Mouse (Mus musculus) adrenal gland, postnatal 36 days (tissue): Measurements from ENCODE around the gene Gpr15. TPM values are rescaled to one million over a fixed set of nuclear protein-coding genes. Genes with fewer than 3 reads are reported as not detected.

Source experiments
- DNase-seq, 2 experiments: peaks; one replicate each; pipeline ENCODE4 v3.0.0; 2021; ENCODE audit warnings: mixed read lengths in 1 of 2
- microRNA-seq: library from miRNA; unstranded; fragments of <30 nt; microRNA quantifications from one replicate; pipeline ENCODE4 v1.2.0, GENCODE M21; 2021
- total RNA-seq, 2 experiments: library from RNA; stranded (reverse); gene quantifications; 2 replicates each; pipeline ENCODE4 v1.2.3; 2021

The Gpr15 gene
- total RNA-seq, 2 experiments from 2014 or later = not detected

DNA sequence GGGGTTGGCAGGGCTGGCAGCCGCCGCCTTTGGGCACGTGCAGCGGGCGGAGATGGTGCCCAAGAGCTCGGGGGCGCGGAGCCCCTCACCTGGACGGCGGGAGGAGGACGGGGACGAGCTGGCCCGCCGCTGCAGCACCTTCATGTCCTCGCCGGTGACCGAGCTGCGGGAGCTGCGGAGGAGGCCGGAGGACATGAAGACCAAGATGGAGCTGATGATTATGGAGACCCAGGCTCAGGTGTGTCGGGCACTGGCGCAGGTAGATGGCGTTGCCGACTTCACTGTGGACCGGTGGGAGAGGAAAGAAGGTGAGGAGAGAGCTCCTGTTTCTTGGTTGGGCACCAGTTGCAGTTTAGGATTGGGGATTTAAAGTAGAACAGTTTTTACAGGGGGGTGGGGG lies 48.2 kb downstream of the Gpr15 start:
- DNase-seq = no peak

DNA sequence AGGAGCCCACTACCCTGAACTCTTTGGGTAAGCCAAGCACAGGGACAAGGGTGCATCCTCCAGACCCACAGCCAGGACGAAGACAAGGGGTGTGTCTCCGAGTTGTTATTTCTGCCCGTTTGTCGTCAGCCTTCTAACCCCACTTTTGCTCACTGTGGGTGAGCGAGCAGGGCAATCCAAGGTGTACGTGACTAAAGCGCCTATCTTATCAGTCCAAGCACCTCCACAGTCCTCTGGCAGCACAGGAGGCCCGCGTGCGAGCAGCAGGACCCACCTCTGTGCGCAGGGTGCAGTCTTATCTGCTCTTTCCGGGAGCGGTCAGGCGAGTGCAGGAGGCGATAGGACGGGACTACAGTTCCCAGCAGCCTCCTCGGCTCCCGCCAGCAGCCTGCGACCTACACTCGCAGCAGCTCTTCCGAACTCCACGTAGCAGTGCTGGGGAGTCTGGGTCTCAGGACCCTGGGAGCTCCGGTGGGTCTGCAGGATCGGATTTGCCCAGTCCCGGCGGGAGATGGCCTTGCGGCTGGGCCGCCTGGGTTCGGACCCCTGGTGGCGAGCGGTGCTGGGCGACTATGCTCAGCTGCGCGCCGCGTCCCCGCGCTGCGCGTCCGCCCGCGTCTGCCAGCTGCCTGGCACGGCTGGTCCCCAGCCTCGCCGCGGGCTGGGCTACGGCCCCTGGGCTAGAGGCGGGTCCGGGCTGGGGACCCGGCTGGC lies 48.8 kb downstream of the Gpr15 start, which contains the start of gene Cpox:
Cpox (plus strand) TSS at position 376 of the 714 bp plus-strand sequence.
- DNase-seq = peak; percentile 84 to 91

DNA sequence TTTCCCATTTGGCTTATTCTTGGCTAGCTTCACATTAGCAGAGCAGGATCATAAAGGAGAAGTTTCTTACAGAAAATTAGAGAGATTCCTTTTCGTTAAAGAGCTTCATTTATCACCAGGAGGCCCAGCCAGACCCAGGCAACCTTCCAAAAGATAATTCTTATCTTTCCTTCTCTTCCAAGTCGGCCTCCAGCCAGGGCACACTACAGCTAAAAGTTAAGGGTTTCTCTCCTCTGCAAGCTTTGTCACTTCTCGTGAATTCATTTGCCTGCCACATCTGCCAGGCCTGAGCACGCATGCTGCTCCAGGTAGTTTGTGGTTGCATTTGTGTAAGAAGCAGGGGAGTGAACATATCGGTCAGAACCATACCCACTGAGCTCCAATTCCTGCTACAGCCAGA lies 49.6 kb downstream of the Gpr15 start:
- peak; percentile 5 to 30 for DNase-seq

DNA sequence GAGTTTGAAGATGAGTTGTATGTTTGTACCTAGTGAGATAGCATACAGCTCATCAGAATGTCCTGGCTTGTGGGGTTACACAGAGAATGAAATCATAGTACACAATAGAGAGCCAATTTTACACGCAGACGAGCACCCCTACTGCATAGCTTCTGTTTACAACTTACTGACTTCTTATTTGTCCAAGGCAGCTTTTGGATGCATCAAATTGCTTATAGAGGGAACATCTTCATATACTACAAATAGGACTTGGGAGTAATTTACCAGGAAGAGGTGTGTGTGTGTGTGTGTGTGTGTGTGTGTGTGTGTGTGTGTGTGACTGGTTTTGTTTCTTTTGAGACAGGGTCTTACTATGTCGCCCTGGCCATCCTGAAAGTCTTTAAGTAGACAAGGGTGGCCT lies 50.3 kb downstream of the Gpr15 start:
- DNase-seq = no peak

Small RNA genes lying within 50 kb of the gene (microRNA-seq; reads per million reads assigned to microRNA genes)
- gene Gm27564 = not detected

Other genes starting within 250 kb of the Gpr15 start
- gene St3gal6, start 194.8 kb downstream of the Gpr15 start, total RNA-seq = 10 to 100 TPM; 30.3 to 38.5 TPM
- gene Gm813, start 102.1 kb downstream of the Gpr15 start, total RNA-seq = not detected
- gene E330017A01Rik, start 80.3 kb downstream of the Gpr15 start, total RNA-seq = not detected
- gene Cpox, start 48.8 kb downstream of the Gpr15 start, total RNA-seq = 10 to 100 TPM; 17.0 to 18.9 TPM
- gene Cldnd1, start 8.8 kb upstream of the Gpr15 start, total RNA-seq = 10 to 100 TPM; 67.0 to 92.3 TPM
- gene Olfr172, start 44.1 kb upstream of the Gpr15 start, total RNA-seq = not detected
- gene Olfr173, start 81.2 kb upstream of the Gpr15 start, total RNA-seq = not detected
- gene Olfr175-ps1, start 107.7 kb upstream of the Gpr15 start, total RNA-seq = not detected
- not detected for gene Olfr177, start 155.7 kb upstream of the Gpr15 start, total RNA-seq
- gene Olfr178, start 173.0 kb upstream of the Gpr15 start, total RNA-seq = not detected
- gene Olfr181, start 209.7 kb upstream of the Gpr15 start, total RNA-seq = not detected
- not detected for gene Olfr180, start 210.3 kb upstream of the Gpr15 start, total RNA-seq